In genomic region chr16:44716305-44717140, GRCm38 (mm10) we compare ENCODE assay signal across 8 mouse cellular contexts.
DNase-seq lines count a peak whose midpoint lies in the region.

No protein-coding gene starts in this region.

- DNase-seq in right cerebral cortex, postnatal 10 days (ENCODE audit: low spot score in 2 of 2): peak; percentile 44 to 56
- DNase-seq in right cerebral cortex, postnatal 14 days: no peak
- DNase-seq in cerebellum, adult 8-10 months: peak; percentile 58
- DNase-seq in forelimb bud, embryonic 11.5 days (ENCODE audit: low read depth, low spot score): peak; percentile 63
- DNase-seq in kidney, adult 18-20 months: peak; percentile 33
- peak; percentile 43 for DNase-seq in mesoderm, embryonic 11.5 days (ENCODE audit: low read depth, low spot score)
- no peak for DNase-seq in spleen, adult 12 weeks (ENCODE audit: low spot score)
- no peak for DNase-seq in right cerebral cortex, postnatal 25 days

Comparison
In these comparisons a context has a peak if more than half of its experiments do, and no peak if none do; other contexts are left out.
1. DNase-seq: peak in right cerebral cortex, postnatal 10 days (2 of 2), cerebellum, adult 8-10 months (single experiment), forelimb bud, embryonic 11.5 days (single experiment), kidney, adult 18-20 months (single experiment) and mesoderm, embryonic 11.5 days (single experiment); none in right cerebral cortex, postnatal 14 days (single experiment), spleen, adult 12 weeks (single experiment) and right cerebral cortex, postnatal 25 days (single experiment).